Mouse (Mus musculus) ES-E14 (cell line): ENCODE results near the gene Dspp. TPM values are rescaled to one million over a fixed set of nuclear protein-coding genes. Genes with fewer than 3 reads are reported as not detected.

Source experiments
- DNase-seq: peaks from one replicate; pipeline ENCODE4 v3.0.0-alpha.2; 2013; ENCODE audit warnings: low read depth, low spot score
- H3K27ac ChIP-seq: 2 replicates; pipeline ENCODE4 v1.5.1; 2012; ENCODE audit warnings: low read depth, mild to moderate bottlenecking, low read length, moderate library complexity, mixed read lengths; ENCODE audit not compliant: poor library complexity, insufficient read depth, severe bottlenecking
- H3K36me3 ChIP-seq: 2 replicates; pipeline ENCODE4 v1.6.1; 2012; ENCODE audit warnings: mild to moderate bottlenecking, low read length, moderate library complexity, mixed read lengths; ENCODE audit not compliant: control insufficient read depth, poor library complexity, insufficient read depth, severe bottlenecking
- H3K4me1 ChIP-seq, 2 experiments: fragments of 150-350 bp in 1 of 2; sonication (generic) in 1 of 2; 2 replicates each; pipeline ENCODE4 v1.6.1; 2012; ENCODE audit warnings: low read length in 2 of 2, mild to moderate bottlenecking in 1 of 2, mixed read lengths in 1 of 2; ENCODE audit not compliant: control insufficient read depth in 2 of 2, insufficient read depth in 2 of 2, poor library complexity in 1 of 2
- H3K4me3 ChIP-seq, 2 experiments: fragments of 150-350 bp in 1 of 2; sonication (generic) in 1 of 2; 2 replicates each; pipeline ENCODE4 v1.5.1; 2012; ENCODE audit warnings: low read length in 2 of 2, low read depth in 1 of 2, mild to moderate bottlenecking in 1 of 2, mixed read lengths in 1 of 2; ENCODE audit not compliant: insufficient read depth in 1 of 2, poor library complexity in 1 of 2, severe bottlenecking in 1 of 2
- H3K9ac ChIP-seq: 2 replicates; pipeline ENCODE4 v1.6.1; 2012; ENCODE audit warnings: low read depth, mild to moderate bottlenecking, low read length, mixed read lengths; ENCODE audit not compliant: poor library complexity, insufficient read depth, severe bottlenecking
- H3K9me3 ChIP-seq: fragments of 150-350 bp; sonication (generic); 2 replicates; pipeline ENCODE4 v1.6.1; 2012; ENCODE audit warnings: low read depth, mild to moderate bottlenecking, low read length; ENCODE audit not compliant: control insufficient read depth, insufficient read depth
- CHD2 ChIP-seq: IDR thresholded peaks from 2 replicates; pipeline ENCODE4 v1.6.1; 2014; ENCODE audit warnings: mild to moderate bottlenecking, low read depth, low read length, inconsistent platforms
- HCFC1 ChIP-seq: IDR thresholded peaks from 2 replicates; pipeline ENCODE4 v1.6.1; 2012; ENCODE audit warnings: low read length, inconsistent platforms, borderline replicate concordance; ENCODE audit not compliant: insufficient read depth
- MAFK ChIP-seq: IDR thresholded peaks from 2 replicates; pipeline ENCODE4 v1.6.1; 2014; ENCODE audit warnings: mild to moderate bottlenecking, low read depth, low read length, inconsistent platforms; ENCODE audit not compliant: insufficient read depth
- ZC3H11A ChIP-seq: IDR thresholded peaks from 2 replicates; pipeline ENCODE4 v1.6.1; 2012; ENCODE audit warnings: low read depth, mild to moderate bottlenecking, inconsistent platforms, low read length, borderline replicate concordance
- ZNF384 ChIP-seq: IDR thresholded peaks from 2 replicates; pipeline ENCODE4 v1.6.1; 2012; ENCODE audit warnings: low read depth, low read length, inconsistent platforms
- in situ Hi-C, 2 experiments: fragments of 600-800 bp; cut with MboI; formaldehyde crosslinking; loops; one replicate each; pipeline ENCODE4 v1.15.1; 2025; ENCODE audit warnings: low sequenced_read_pairs in 2 of 2, inconsistent platforms in 1 of 2; ENCODE audit not compliant: unreplicated experiment in 2 of 2
- total RNA-seq: library from RNA; depleted of rRNA; stranded (reverse); fragments of 300-350 nt; gene quantifications from 2 replicates; pipeline ENCODE4 v1.2.3, GENCODE M21; 2012; rRNA removed

Dspp gene
- total RNA-seq, 1 experiment: not detected

DNA sequence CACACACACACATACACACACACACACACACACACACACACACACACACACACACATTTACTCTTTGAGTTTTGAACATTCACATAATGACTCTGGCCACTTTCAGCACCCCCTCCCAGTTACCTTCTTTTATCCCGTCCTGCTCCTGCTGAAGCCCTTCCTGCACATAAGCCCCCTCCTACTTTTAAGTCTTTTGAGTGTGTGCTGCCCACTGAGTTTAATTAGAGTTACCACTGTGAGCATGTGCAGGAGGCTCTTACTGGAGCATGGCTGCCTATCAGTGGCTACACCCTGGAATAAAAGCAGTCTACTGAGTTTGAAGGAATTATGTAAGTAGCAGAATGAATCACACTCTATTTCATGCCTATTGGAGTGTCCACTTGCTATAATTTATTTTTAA is 58.0 kb downstream of the Dspp start:
- in situ Hi-C loops: no loop called here
- H3K27ac ChIP-seq: no peak overlapping the region

More for the DNA sequence above, 58.0 kb downstream of the Dspp start:
- no peaks in the 10 kb centered on the region for H3K36me3 ChIP-seq
- H3K9ac ChIP-seq: no peak overlapping the region
- H3K9me3 ChIP-seq: no peaks in the 10 kb centered on the region
- H3K4me1 ChIP-seq: no peaks in the 10 kb centered on the region
- TF ChIP-seq ZC3H11A (no peak), HCFC1 (no peak), ZNF384 (no peak), CHD2 (no peak), MAFK (no peak)
- no peak overlapping the region for H3K4me3 ChIP-seq
- DNase-seq: no peak

Other genes starting within 250 kb of the Dspp start
- gene Hsd17b13, start 193.3 kb upstream of the Dspp start, total RNA-seq: not detected in 2 replicates
- 45.6 and 78.4 TPM in 2 replicates for gene Hsd17b11, start 148.8 kb upstream of the Dspp start, total RNA-seq
- 55.4 and 75.6 TPM in 2 replicates for gene Nudt9, start 124.4 kb upstream of the Dspp start, total RNA-seq
- gene Gm17660, start 93.1 kb upstream of the Dspp start, total RNA-seq: not detected in 2 replicates
- gene Sparcl1, start 57.0 kb upstream of the Dspp start, total RNA-seq: 0.13 TPM in 1 of 2 replicates, not detected in the other
- not detected in 2 replicates for gene Dmp1, start 31.9 kb downstream of the Dspp start, total RNA-seq
- not detected in 2 replicates for gene Ibsp, start 128.5 kb downstream of the Dspp start, total RNA-seq
- gene Mepe, start 154.6 kb downstream of the Dspp start, total RNA-seq: not detected in 2 replicates